Mouse (Mus musculus): ENCODE data around the gene Mab21l2. TPM values are rescaled to one million over a fixed set of nuclear protein-coding genes. Genes with fewer than 3 reads are reported as not detected.

The Mab21l2 gene
- polyA plus RNA-seq (2014; fragmentation: Nextera tagmentation; extraction: Ambion mirVana) = 1.5 and 1.6 TPM in 2 replicates

GRCm38 (mm10) chr3:86548091-86549015, at the start of gene Mab21l2:
TSS of gene Mab21l2 (minus strand) at chr3:86548629.
- 2% methylated on average over 25 of the region's 25 CpGs for WGBS
- peak within 1 kb of the TSS; percentile 34 to 75 for H3K27ac ChIP-seq (replicated peaks in 1 of 2; ENCODE audit: control insufficient read depth in 1 of 2, insufficient read depth in 1 of 2, low read depth in 2 of 2, low read length in 2 of 2)
- H3K9me3 ChIP-seq (ENCODE audit: control insufficient read depth, low read length) = no peaks in the 10 kb centered on the region

GRCm38 (mm10) chr3:86575312-86575711, 26.9 kb upstream of the Mab21l2 start:
- Histone ChIP-seq H3K27ac (replicated peaks in 1 of 2; ENCODE audit: control insufficient read depth in 1 of 2, insufficient read depth in 1 of 2, low read depth in 2 of 2, low read length in 2 of 2) (no peak overlapping the region), H3K36me3 (ENCODE audit: control insufficient read depth, insufficient read depth, low read length) (no peaks in the 10 kb centered on the region), H3K9ac (ENCODE audit: low read length) (no peak overlapping the region), H3K9me3 (ENCODE audit: control insufficient read depth, low read length) (no peaks in the 10 kb centered on the region), H3K4me3 (ENCODE audit: control insufficient read depth in 1 of 2, insufficient read depth in 1 of 2, low read depth in 1 of 2, low read length in 2 of 2) (no peak overlapping the region), H3K4me2 (ENCODE audit: low read length) (no peak overlapping the region), H3K4me1 (ENCODE audit: control insufficient read depth in 2 of 2, insufficient read depth in 2 of 2, low read length in 2 of 2) (no peaks in the 10 kb centered on the region), H3K27me3 (ENCODE audit: control insufficient read depth, insufficient read depth, low read length) (no peaks in the 10 kb centered on the region)
- no peak for ATAC-seq (ENCODE audit: insufficient number of reproducible peaks, insufficient read depth, low FRiP score, low read depth)

More at GRCm38 (mm10) chr3:86548091-86549015, at the start of gene Mab21l2:
- peak within 1 kb of the TSS; percentile 69 for H3K9ac ChIP-seq (ENCODE audit: low read length)
- H3K27me3 ChIP-seq (ENCODE audit: control insufficient read depth, insufficient read depth, low read length) = peaks cover 36% of the 10 kb centered on the region
- H3K4me1 ChIP-seq (ENCODE audit: control insufficient read depth in 2 of 2, insufficient read depth in 2 of 2, low read length in 2 of 2) = peaks cover 5 to 25% of the 10 kb centered on the region in 2 experiments
- peak within 1 kb of the TSS; percentile 53 to 55 for H3K4me3 ChIP-seq (ENCODE audit: control insufficient read depth in 1 of 2, insufficient read depth in 1 of 2, low read depth in 1 of 2, low read length in 2 of 2)
- no peaks in the 10 kb centered on the region for H3K36me3 ChIP-seq (ENCODE audit: control insufficient read depth, insufficient read depth, low read length)
- ATAC-seq (ENCODE audit: insufficient number of reproducible peaks, insufficient read depth, low FRiP score, low read depth) = 0 out of 2 replicates have a peak, but pooled peaks have one; percentile 50
- peak within 1 kb of the TSS; percentile 95 for H3K4me2 ChIP-seq (ENCODE audit: low read length)

- Histone ChIP-seq H3K4me3 (ENCODE audit: control insufficient read depth in 1 of 2, insufficient read depth in 1 of 2, low read depth in 1 of 2, low read length in 2 of 2) (no peak overlapping the region), H3K4me1 (ENCODE audit: control insufficient read depth in 2 of 2, insufficient read depth in 2 of 2, low read length in 2 of 2) (no peaks in the 10 kb centered on the region), H3K4me2 (ENCODE audit: low read length) (no peak overlapping the region), H3K9ac (ENCODE audit: low read length) (no peak overlapping the region), H3K27ac (replicated peaks in 1 of 2; ENCODE audit: control insufficient read depth in 1 of 2, insufficient read depth in 1 of 2, low read depth in 2 of 2, low read length in 2 of 2) (no peak overlapping the region), H3K27me3 (ENCODE audit: control insufficient read depth, insufficient read depth, low read length) (no peaks in the 10 kb centered on the region), H3K36me3 (ENCODE audit: control insufficient read depth, insufficient read depth, low read length) (no peaks in the 10 kb centered on the region), H3K9me3 (ENCODE audit: control insufficient read depth, low read length) (no peaks in the 10 kb centered on the region)
- ATAC-seq (ENCODE audit: insufficient number of reproducible peaks, insufficient read depth, low FRiP score, low read depth) = no peak
- 63% methylated on average over 3 of the region's 3 CpGs for WGBS
These were observed 24.3 kb upstream of the Mab21l2 start for GRCm38 (mm10) chr3:86572519-86573244.

GRCm38 (mm10) chr3:86571518-86571917, 23.1 kb upstream of the Mab21l2 start:
- Histone ChIP-seq H3K4me3 (ENCODE audit: control insufficient read depth in 1 of 2, insufficient read depth in 1 of 2, low read depth in 1 of 2, low read length in 2 of 2) (no peak overlapping the region), H3K9ac (ENCODE audit: low read length) (no peak overlapping the region), H3K9me3 (ENCODE audit: control insufficient read depth, low read length) (no peaks in the 10 kb centered on the region), H3K4me1 (ENCODE audit: control insufficient read depth in 2 of 2, insufficient read depth in 2 of 2, low read length in 2 of 2) (no peaks in the 10 kb centered on the region), H3K4me2 (ENCODE audit: low read length) (no peak overlapping the region), H3K27me3 (ENCODE audit: control insufficient read depth, insufficient read depth, low read length) (no peaks in the 10 kb centered on the region), H3K36me3 (ENCODE audit: control insufficient read depth, insufficient read depth, low read length) (no peaks in the 10 kb centered on the region), H3K27ac (replicated peaks in 1 of 2; ENCODE audit: control insufficient read depth in 1 of 2, insufficient read depth in 1 of 2, low read depth in 2 of 2, low read length in 2 of 2) (no peak overlapping the region)
- WGBS = 52% methylated on average over 4 of the region's 4 CpGs
- no peak for ATAC-seq (ENCODE audit: insufficient number of reproducible peaks, insufficient read depth, low FRiP score, low read depth)

GRCm38 (mm10) chr3:86567312-86567711, 18.9 kb upstream of the Mab21l2 start:
- H3K27ac ChIP-seq (replicated peaks in 1 of 2; ENCODE audit: control insufficient read depth in 1 of 2, insufficient read depth in 1 of 2, low read depth in 2 of 2, low read length in 2 of 2) = no peak overlapping the region
- H3K4me1 ChIP-seq (ENCODE audit: control insufficient read depth in 2 of 2, insufficient read depth in 2 of 2, low read length in 2 of 2) = no peaks in the 10 kb centered on the region
- no peak overlapping the region for H3K4me2 ChIP-seq (ENCODE audit: low read length)
- H3K9me3 ChIP-seq (ENCODE audit: control insufficient read depth, low read length) = no peaks in the 10 kb centered on the region
- H3K4me3 ChIP-seq (ENCODE audit: control insufficient read depth in 1 of 2, insufficient read depth in 1 of 2, low read depth in 1 of 2, low read length in 2 of 2) = no peak overlapping the region
- no peak overlapping the region for H3K9ac ChIP-seq (ENCODE audit: low read length)
- no peak for ATAC-seq (ENCODE audit: insufficient number of reproducible peaks, insufficient read depth, low FRiP score, low read depth)
- H3K36me3 ChIP-seq (ENCODE audit: control insufficient read depth, insufficient read depth, low read length) = no peaks in the 10 kb centered on the region
- 44% methylated on average over 4 of the region's 4 CpGs for WGBS
- H3K27me3 ChIP-seq (ENCODE audit: control insufficient read depth, insufficient read depth, low read length) = no peaks in the 10 kb centered on the region

- H3K36me3 ChIP-seq (ENCODE audit: control insufficient read depth, insufficient read depth, low read length) = no peaks in the 10 kb centered on the region
- no peak for ATAC-seq (ENCODE audit: insufficient number of reproducible peaks, insufficient read depth, low FRiP score, low read depth)
- no peak overlapping the region for H3K27ac ChIP-seq (replicated peaks in 1 of 2; ENCODE audit: control insufficient read depth in 1 of 2, insufficient read depth in 1 of 2, low read depth in 2 of 2, low read length in 2 of 2)
- H3K9me3 ChIP-seq (ENCODE audit: control insufficient read depth, low read length) = no peaks in the 10 kb centered on the region
- WGBS = 85% methylated on average over 1 of the region's 1 CpGs
- no peak overlapping the region for H3K4me2 ChIP-seq (ENCODE audit: low read length)
- no peaks in the 10 kb centered on the region for H3K4me1 ChIP-seq (ENCODE audit: control insufficient read depth in 2 of 2, insufficient read depth in 2 of 2, low read length in 2 of 2)
- H3K9ac ChIP-seq (ENCODE audit: low read length) = no peak overlapping the region
- no peak overlapping the region for H3K4me3 ChIP-seq (ENCODE audit: control insufficient read depth in 1 of 2, insufficient read depth in 1 of 2, low read depth in 1 of 2, low read length in 2 of 2)
- H3K27me3 ChIP-seq (ENCODE audit: control insufficient read depth, insufficient read depth, low read length) = no peaks in the 10 kb centered on the region
These were observed 13.0 kb upstream of the Mab21l2 start for GRCm38 (mm10) chr3:86561396-86561795.

GRCm38 (mm10) chr3:86561023-86561344, 12.6 kb upstream of the Mab21l2 start:
- WGBS = 78% methylated on average over 1 of the region's 1 CpGs
- ATAC-seq (ENCODE audit: insufficient number of reproducible peaks, insufficient read depth, low FRiP score, low read depth) = no peak
- Histone ChIP-seq H3K9ac (ENCODE audit: low read length) (no peak overlapping the region), H3K4me2 (ENCODE audit: low read length) (no peak overlapping the region), H3K27me3 (ENCODE audit: control insufficient read depth, insufficient read depth, low read length) (no peaks in the 10 kb centered on the region), H3K4me3 (ENCODE audit: control insufficient read depth in 1 of 2, insufficient read depth in 1 of 2, low read depth in 1 of 2, low read length in 2 of 2) (no peak overlapping the region), H3K4me1 (ENCODE audit: control insufficient read depth in 2 of 2, insufficient read depth in 2 of 2, low read length in 2 of 2) (no peaks in the 10 kb centered on the region), H3K27ac (replicated peaks in 1 of 2; ENCODE audit: control insufficient read depth in 1 of 2, insufficient read depth in 1 of 2, low read depth in 2 of 2, low read length in 2 of 2) (no peak overlapping the region), H3K9me3 (ENCODE audit: control insufficient read depth, low read length) (no peaks in the 10 kb centered on the region), H3K36me3 (ENCODE audit: control insufficient read depth, insufficient read depth, low read length) (no peaks in the 10 kb centered on the region)

Measured in heart, embryonic 14.5 days (tissue).